Mouse (Mus musculus) myocyte (in vitro differentiated cells): ENCODE measurements at regions not wholly inside any gene's neighbourhood (a gene's known extent, or its start where the extent isn't known, plus 50 kb on each side); places are given as distances from the start of the nearest gene placed in this dataset.

ENCODE experiments used
- E2F4 ChIP-seq: IDR thresholded peaks from one replicate; pipeline ENCODE4 v1.6.1; 2011; ENCODE audit warnings: mild to moderate bottlenecking, control low read depth, moderate library complexity; ENCODE audit not compliant: insufficient read depth
- MAX ChIP-seq: IDR thresholded peaks from one replicate; pipeline ENCODE4 v1.6.1; 2011; ENCODE audit warnings: low read depth, mild to moderate bottlenecking, control low read depth
- MYOG ChIP-seq, 3 experiments: IDR thresholded peaks; one replicate each; pipeline ENCODE4 v1.6.1; 2011; ENCODE audit warnings: control low read depth in 2 of 3, low read depth in 2 of 3, mild to moderate bottlenecking in 2 of 3; ENCODE audit not compliant: insufficient read length in 2 of 3, control insufficient read depth in 1 of 3, insufficient read depth in 1 of 3
- POLR2A ChIP-seq: IDR thresholded peaks from one replicate; pipeline ENCODE4 v1.6.1; 2011; ENCODE audit warnings: low read depth, mild to moderate bottlenecking, control low read depth, moderate library complexity; ENCODE audit not compliant: insufficient read length
- POLR2AphosphoS2 ChIP-seq: IDR thresholded peaks from one replicate; pipeline ENCODE4 v1.6.1; 2011; ENCODE audit warnings: low read depth, control low read depth; ENCODE audit not compliant: insufficient read length
- REST ChIP-seq: IDR thresholded peaks from one replicate; pipeline ENCODE4 v1.6.1; 2011; ENCODE audit warnings: mild to moderate bottlenecking, control low read depth, moderate library complexity; ENCODE audit not compliant: insufficient read depth, insufficient read length
- TCF12 ChIP-seq: IDR thresholded peaks from one replicate; pipeline ENCODE4 v1.6.1; 2011; ENCODE audit warnings: mild to moderate bottlenecking, control low read depth; ENCODE audit not compliant: poor library complexity, insufficient read depth, severe bottlenecking
- USF1 ChIP-seq: IDR thresholded peaks from one replicate; pipeline ENCODE4 v1.6.1; 2011; ENCODE audit warnings: low read depth, mild to moderate bottlenecking, control low read depth, moderate library complexity

DNA sequence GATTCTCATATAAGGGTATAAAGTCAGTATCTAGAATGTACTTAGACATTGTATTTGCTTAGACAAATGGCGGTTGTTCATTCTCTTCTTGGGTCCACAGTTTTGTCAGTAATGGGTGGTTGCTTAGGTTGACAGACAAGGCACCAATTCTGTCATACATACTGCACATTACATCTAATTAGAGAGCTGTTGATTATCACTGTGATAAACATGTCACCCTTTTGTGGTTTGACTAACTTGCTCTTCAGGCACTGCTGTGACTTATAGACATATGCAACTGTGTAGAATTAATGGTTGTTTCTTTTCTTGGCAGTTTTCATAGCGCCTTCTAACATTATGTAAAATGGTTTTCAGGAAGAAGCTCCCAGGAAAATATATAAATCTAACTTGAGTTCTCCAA lies 1069.4 kb downstream of the Slitrk1 start:
- TF ChIP-seq POLR2A (no peak), MYOG (IDR thresholded peaks at IDR 0.05; ENCODE audit: control insufficient read depth in 1 of 3, insufficient read depth in 1 of 3, insufficient read length in 2 of 3, low read depth in 2 of 3) (no peak), USF1 (no peak), TCF12 (no peak), REST (no peak), MAX (no peak), E2F4 (no peak), POLR2AphosphoS2 (no peak)
